ENCODE assay signal across 8 mouse cellular contexts in genomic region chr4:95483571-95483970, GRCm38 (mm10).
A peak's percentile ranks its signal among the peaks of the same experiment; 100 is the strongest.
DNase-seq lines count a peak whose midpoint lies in the region; ATAC-seq and TF ChIP-seq lines count a peak whose summit lies in the region.

No protein-coding gene starts in this region.

- TF ChIP-seq CTCF in cerebellum, adult 2 months (IDR thresholded peaks at IDR 0.05; ENCODE audit: borderline replicate concordance, insufficient read depth, low read depth, low read length): no peak
- no peak for TF ChIP-seq CTCF in layer of hippocampus, adult 2 months (conservative IDR thresholded peaks at IDR 0.05)

- peak; percentile 11 to 28 for DNase-seq in adrenal gland, adult 18-20 months (ENCODE audit: low spot score in 2 of 2)
- DNase-seq in fibroblast of lung, adult 2 months (ENCODE audit: low read depth): peak; percentile 71
- DNase-seq in heart, postnatal 4 days: peak; percentile 49
- peak; percentile 83 for DNase-seq in lung, postnatal 10 days
- DNase-seq in left cerebral cortex, adult 18-20 months (ENCODE audit: low spot score in 2 of 2): no peak
- DNase-seq in midbrain, embryonic 14.5 days: no peak
- DNase-seq in cerebellum, adult 2 months: no peak
- no peak for DNase-seq in layer of hippocampus, adult 2 months (ENCODE audit: low spot score in 2 of 2)

- no peaks in the 10 kb centered on the region for H3K9me3 ChIP-seq in midbrain, embryonic 14.5 days (ENCODE audit: control insufficient read depth, low read length)

- no peak overlapping the region for H3K4me3 ChIP-seq in midbrain, embryonic 14.5 days (replicated peaks; ENCODE audit: low read depth, low read length)
- H3K4me3 ChIP-seq in cerebellum, adult 2 months (replicated peaks; ENCODE audit: insufficient read depth, low read depth, low read length): no peak overlapping the region
- no peak overlapping the region for H3K4me3 ChIP-seq in layer of hippocampus, adult 2 months

- TF ChIP-seq POLR2A in cerebellum, adult 2 months (IDR thresholded peaks at IDR 0.05; ENCODE audit: borderline replicate concordance, insufficient read depth, low read length): no peak

- H3K4me2 ChIP-seq in midbrain, embryonic 14.5 days (ENCODE audit: low read length): no peak overlapping the region

- H3K9ac ChIP-seq in midbrain, embryonic 14.5 days (replicated peaks; ENCODE audit: low read length): no peak overlapping the region

- WGBS in midbrain, embryonic 14.5 days: 75% methylated on average over 6 of the region's 6 CpGs
- WGBS in cerebellum, adult 2 months: 43% methylated on average over 6 of the region's 6 CpGs

- no peak for ATAC-seq in midbrain, embryonic 14.5 days (ENCODE audit: low FRiP score, low TSS enrichment)

- no peak overlapping the region for H3K27ac ChIP-seq in midbrain, embryonic 14.5 days (replicated peaks; ENCODE audit: low read depth, low read length)
- no peak overlapping the region for H3K27ac ChIP-seq in cerebellum, adult 2 months (ENCODE audit: insufficient read depth, low read length)
- no peak overlapping the region for H3K27ac ChIP-seq in layer of hippocampus, adult 2 months

- no peaks in the 10 kb centered on the region for H3K27me3 ChIP-seq in midbrain, embryonic 14.5 days (ENCODE audit: control insufficient read depth, insufficient read depth, low read length)
- no peaks in the 10 kb centered on the region for H3K27me3 ChIP-seq in cerebellum, adult 2 months (ENCODE audit: control insufficient read depth, insufficient read depth, low read length)

- no peaks in the 10 kb centered on the region for H3K4me1 ChIP-seq in midbrain, embryonic 14.5 days (ENCODE audit: control insufficient read depth, insufficient read depth, low read length)
- no peaks in the 10 kb centered on the region for H3K4me1 ChIP-seq in cerebellum, adult 2 months (ENCODE audit: control insufficient read depth, insufficient read depth, low read length)

- no peaks in the 10 kb centered on the region for H3K36me3 ChIP-seq in midbrain, embryonic 14.5 days (ENCODE audit: control insufficient read depth, insufficient read depth, low read length)

Comparison
In these comparisons a context has a peak if more than half of its experiments do, and no peak if none do; other contexts are left out.
1. DNase-seq: peak in adrenal gland, adult 18-20 months (2 of 2), fibroblast of lung, adult 2 months (single experiment), heart, postnatal 4 days (single experiment) and lung, postnatal 10 days (single experiment); none in left cerebral cortex, adult 18-20 months (0 of 2), midbrain, embryonic 14.5 days (single experiment), cerebellum, adult 2 months (0 of 2) and layer of hippocampus, adult 2 months (0 of 2).